Mouse (Mus musculus) kidney, postnatal 25 days (tissue): ENCODE measurements around the gene Pdss2.
A peak's percentile ranks its signal among the peaks of the same experiment; 100 is the strongest.

ENCODE experiments used
- DNase-seq, 2 experiments: peaks; one replicate each; pipeline ENCODE4 v3.0.0; 2021; ENCODE audit warnings: mixed read lengths in 2 of 2

The Pdss2 gene

GRCm38 (mm10) chr10:43312658-43313417 is 91.6 kb downstream of the Pdss2 start:
- no peak for DNase-seq

GRCm38 (mm10) chr10:43315228-43315627 is 93.9 kb downstream of the Pdss2 start:
- no peak for DNase-seq

GRCm38 (mm10) chr10:43317327-43317951 is 96.2 kb downstream of the Pdss2 start:
- DNase-seq: no peak

DNA sequence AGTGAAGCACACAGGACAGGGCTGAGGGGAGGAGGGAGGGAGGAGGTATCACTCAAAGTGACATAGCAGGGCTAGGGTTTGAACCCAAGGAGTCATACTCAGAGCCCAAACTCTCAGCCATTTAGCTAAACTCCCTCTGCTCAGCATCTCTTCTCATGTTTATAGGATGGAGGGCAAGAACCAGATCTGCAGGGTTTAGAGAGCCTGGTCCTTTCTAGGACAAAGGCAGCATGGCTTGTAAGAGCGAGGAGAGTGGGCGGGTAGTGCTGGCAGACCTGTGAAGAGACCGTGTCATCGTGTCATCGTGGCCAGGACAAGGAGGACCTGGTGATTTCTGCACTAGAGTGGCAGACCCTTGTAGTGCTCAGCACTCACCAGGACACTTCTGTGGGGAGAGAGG is 99.7 kb downstream of the Pdss2 start:
- no peak for DNase-seq

GRCm38 (mm10) chr10:43322446-43323178 is 101.3 kb downstream of the Pdss2 start:
- no peak for DNase-seq

- DNase-seq: no peak
Observed at GRCm38 (mm10) chr10:43323386-43323785, 102.1 kb downstream of the Pdss2 start.

GRCm38 (mm10) chr10:43329813-43330212 is 108.5 kb downstream of the Pdss2 start:
- no peak for DNase-seq

- no peak for DNase-seq
Observed at GRCm38 (mm10) chr10:43330691-43331090, 109.4 kb downstream of the Pdss2 start.

- no peak for DNase-seq
Observed at GRCm38 (mm10) chr10:43331931-43332701, 110.8 kb downstream of the Pdss2 start.

DNA sequence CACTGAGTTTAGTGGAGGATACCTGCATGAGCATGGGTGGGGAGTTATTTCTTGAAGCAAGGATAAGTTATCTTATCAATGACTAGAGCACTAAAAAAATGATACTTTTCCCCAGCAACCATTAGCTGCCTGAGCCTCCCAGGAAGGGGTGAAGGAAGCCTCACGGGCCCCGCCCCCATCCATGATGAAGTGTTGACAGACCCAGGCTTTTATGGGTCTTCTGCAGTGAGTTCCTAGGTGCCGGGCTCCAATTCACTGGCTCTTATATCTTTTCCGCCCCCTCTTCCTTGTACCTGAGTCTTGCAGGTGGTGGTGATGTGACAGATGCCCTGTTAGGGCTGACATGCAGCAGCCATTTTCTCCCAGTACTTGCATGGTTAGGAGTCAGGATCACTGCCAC is 114.6 kb downstream of the Pdss2 start:
- no peak for DNase-seq

DNA sequence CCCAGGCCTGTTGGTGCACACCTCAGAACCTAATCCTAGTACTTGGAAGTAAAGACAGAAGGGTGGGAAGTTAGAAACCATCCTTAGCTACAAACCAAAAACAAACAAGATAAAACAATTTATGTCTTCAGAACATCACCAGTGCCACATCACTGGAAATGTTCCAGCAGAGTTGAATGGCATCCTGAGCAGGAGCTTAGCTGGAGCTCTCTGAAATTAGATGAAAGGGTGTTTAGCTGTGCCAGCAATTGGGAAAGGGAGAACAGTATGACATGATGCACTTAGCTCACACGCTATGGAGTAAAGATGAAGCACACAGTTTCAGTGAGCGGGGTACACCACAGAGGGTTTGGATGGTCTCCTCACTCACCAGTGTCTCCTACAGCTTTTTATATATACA is 115.8 kb downstream of the Pdss2 start:
- no peak for DNase-seq

DNA sequence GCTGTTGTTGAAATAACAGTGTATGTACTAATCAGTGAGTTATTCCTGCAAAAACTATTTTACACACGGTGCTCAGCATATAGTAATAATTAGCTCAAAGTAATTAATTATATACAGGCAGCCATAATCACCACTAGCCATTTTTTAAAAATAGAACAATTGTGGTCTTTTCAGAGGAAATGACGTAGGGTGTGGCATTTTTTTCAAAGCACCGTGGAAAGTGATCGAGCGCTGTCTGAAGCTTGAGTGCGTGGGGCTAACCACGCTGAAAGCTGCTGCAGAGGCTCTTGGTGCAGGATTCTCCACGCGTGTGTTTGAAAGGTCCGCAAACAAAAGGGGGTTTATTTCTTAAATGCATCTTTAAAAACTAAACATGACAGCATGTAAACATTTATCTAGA is 118.5 kb downstream of the Pdss2 start:
- DNase-seq: no peak

DNA sequence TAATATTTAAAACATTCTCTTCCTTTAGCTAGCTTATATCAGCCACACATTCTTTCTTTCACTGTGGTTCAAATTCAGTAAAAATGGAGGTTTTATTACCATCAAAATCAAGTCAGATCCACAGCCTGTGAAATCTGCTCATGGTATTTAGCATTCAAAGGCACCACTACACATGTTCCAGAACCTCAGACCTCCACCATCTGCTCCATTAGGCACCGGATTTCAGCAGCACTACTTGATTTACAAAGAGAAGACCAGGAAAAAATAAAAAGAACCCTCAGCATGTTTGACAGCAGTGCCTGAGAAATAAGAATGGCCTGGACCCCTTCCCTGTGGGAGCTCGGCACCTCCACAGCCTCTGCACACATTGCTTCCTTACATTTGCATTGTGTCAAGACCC is 128.4 kb downstream of the Pdss2 start:
- DNase-seq: no peak

DNA sequence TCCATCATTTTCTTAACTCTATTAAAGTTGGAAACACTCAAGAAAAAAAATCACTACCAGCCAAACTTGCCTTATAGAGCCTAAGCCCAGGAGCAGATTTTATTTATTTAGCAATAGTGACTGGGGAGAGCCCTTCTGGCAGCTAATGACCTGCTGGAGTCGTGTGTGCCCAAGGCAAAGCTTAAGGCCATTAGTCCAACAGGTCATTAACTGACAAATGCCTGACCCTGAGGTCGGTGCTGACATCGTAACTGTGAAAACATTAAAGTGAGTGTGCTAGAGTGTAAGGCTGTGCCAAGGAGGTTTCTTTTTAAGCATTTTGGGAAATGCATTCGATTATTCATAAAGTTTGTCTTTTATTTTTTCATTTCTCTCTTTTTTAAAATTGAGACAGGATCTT is 136.6 kb downstream of the Pdss2 start:
- DNase-seq: peak in 1 of 2 experiments; percentile 29

GRCm38 (mm10) chr10:43362947-43363346 is 141.7 kb downstream of the Pdss2 start:
- no peak for DNase-seq

DNA sequence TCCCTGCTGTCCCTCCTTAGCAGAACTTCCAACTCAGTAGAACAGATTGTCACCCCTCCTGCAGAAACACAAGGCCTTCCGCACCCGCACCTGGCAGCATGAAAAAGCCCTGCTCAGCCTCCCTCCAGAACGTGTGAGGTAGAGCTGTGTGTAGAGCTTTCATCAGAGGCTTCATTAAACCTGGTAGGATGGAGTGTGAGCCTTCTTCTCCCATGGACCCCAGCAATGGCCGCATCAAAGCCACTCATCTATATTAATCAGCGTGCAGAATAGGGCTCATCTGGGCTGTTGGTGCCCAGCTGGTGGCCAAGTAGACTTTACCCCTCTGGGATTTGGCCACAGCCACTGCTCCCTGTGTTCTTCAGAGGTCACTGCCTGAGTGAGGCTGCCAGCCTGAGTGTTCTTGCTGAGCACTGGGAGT is 142.2 kb downstream of the Pdss2 start:
- peak; percentile 71 to 88 for DNase-seq

GRCm38 (mm10) chr10:43365909-43366308 is 144.6 kb downstream of the Pdss2 start:
- DNase-seq: peak in 1 of 2 experiments; percentile 34

DNA sequence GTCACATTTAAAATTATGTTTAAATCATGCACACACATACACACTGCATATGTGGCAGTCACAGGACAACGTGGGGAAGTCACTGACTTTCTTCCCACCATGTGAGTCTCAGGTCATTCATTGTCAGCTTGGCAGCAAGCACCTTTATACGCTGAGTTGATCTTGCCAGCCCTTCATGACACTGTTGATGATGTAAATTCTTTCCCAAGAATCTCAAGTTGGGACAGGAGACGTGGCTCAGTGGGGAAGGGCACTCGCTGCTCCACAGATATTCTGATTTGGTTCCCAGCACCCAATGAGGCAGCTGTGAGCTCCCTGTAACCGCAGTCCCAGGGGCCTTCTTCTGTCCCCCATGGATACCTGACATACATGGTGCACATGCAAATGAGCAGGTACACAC is 147.3 kb downstream of the Pdss2 start:
- no peak for DNase-seq

- DNase-seq: peak; percentile 65 to 87
Observed at GRCm38 (mm10) chr10:43372315-43372714, 151.0 kb downstream of the Pdss2 start.

- DNase-seq: no peak
Observed at GRCm38 (mm10) chr10:43373035-43373434, 151.7 kb downstream of the Pdss2 start.

DNA sequence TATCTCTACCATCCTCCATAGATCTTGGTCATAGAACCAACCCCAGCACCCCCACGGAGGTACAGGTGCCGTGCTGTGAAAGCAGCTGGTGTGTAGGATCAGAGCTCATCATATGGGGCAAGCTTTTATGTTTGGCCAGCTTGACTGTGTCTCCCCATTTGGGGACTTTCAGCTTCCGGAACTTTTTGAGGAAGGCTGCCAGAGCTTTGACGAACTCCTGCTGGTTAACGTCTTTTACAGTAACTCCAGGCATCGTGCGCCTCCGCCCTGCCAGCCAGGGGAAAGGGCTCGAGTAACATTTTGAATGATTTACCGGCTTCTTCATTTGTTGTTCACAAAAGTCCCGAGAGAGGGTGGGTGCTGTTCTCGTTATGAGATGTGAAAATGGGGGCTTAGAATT is 152.4 kb downstream of the Pdss2 start:
- peak in 1 of 2 experiments; percentile 15 for DNase-seq

DNA sequence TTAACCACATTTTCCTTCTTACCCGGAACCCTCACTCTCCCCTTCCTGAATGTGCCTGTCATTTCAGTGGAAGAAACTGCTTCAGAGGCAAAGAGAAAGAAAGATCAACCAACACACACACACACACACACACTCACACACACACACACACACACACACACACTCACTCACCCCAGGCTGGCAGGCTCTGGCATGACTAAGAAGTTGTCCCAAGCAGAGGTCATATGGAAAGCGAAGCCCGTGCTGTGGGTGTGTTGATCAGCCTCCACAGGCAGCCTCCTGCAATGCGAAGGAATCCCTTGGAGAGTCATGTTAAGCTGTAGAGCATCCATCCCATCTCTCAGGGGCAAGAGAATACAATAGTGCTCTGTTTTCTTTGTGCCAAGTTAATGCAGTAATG is 154.0 kb downstream of the Pdss2 start:
- no peak for DNase-seq

DNA sequence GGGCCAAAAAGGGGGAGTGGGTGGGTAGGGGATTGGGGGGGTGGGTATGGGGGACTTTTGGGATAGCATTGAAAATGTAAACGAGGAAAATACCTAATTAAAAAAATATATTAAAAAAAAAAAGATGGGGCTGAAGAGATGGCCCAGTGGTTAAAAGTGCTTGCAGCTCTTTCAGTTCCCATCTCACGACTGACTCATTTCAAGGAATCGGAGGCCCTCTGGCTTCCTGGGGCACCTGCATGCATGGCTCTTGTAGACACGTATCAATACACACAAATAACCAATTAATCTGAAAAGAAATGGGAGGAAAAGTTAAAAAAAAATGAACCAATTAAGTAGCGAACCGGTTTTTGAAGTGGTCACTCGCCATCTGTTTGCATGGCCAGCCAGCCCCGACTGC is 155.5 kb downstream of the Pdss2 start:
- no peak for DNase-seq
